Mouse (Mus musculus) A20 (cell line): ENCODE data around the gene Ltbp1.
A peak's percentile ranks its signal among the peaks of the same experiment; 100 is the strongest.

Experiments used
- DNase-seq: peaks from one replicate; pipeline ENCODE4 v3.0.0-alpha.2; 2011; ENCODE audit warnings: low read depth, low spot score

Gene Ltbp1

DNA sequence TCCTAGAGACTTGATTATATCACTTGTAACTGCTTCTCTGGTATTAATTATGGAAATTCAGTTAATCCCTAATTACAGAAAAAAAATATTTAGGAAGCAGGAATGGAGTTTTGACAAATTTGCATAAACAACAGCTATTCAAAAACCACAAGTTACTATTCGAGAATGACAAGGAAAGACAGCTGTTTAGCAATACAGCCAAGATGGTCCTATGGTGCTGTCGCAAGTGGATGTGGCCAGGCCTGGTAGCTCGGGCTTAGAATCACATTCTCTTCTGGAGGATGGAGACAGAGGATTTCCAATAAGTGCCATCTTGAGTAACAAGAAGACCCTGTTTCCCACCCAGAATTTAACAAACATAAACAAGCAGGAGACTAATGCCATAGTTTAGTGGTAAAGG lies 344.2 kb downstream of the Ltbp1 start:
- DNase-seq, result no peak

DNA sequence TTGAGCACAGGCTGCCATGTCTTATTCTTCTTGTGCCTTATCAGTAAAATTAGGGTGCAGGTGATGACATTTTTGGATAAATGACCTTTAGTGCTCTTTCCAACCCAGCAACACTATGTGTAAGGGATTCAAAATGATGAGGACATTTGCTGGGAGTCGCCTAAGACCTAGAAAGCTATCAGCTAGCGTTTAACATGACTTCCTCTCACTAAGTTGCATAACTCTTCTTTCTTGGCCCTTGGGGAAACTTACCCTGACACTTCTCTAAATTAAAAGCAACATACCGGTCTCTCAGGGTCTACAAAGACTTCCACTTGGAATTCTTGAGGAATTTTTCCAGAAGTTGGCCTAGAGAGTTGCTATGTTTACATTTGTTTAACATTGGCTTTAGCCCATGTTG lies 348.0 kb downstream of the Ltbp1 start:
- DNase-seq, result no peak

DNA sequence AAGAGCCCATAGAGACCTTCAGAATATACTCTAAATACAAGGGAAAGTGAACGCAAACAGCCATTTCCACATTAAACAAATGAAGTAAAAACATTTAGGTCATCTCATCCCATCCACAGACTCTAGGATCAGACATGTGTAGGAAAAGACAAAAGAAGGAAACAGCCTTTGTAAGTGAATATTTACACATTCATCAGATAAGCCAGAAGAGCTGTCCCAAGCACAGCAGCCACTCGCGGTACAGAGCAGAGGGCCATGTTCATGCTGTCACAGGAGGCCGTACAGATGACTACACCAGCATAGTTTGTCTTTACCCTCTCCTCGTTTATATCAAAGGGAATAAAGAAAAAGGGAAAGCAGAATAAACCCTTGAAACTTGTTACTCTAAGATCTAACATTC lies 350.1 kb downstream of the Ltbp1 start:
- no peak for DNase-seq

DNA sequence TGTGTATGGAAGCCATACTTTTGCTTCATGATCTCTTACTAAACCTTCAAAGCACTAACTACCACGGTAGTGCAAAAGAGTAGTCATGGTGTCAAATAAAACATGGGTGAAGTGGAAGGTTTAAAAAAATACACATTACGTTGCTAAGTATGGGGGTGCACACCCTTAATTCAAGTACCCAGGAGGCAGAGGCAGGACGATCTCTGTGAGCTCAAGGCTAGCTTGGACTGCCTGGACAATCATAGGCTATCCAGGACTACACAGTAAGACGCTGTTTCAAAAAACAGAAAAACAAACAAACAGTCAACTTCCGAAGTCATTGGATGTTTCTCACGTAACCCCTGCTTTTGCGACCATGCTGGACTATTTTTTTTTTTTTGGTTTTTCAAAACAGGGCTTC lies 354.7 kb downstream of the Ltbp1 start:
- no peak for DNase-seq

DNA sequence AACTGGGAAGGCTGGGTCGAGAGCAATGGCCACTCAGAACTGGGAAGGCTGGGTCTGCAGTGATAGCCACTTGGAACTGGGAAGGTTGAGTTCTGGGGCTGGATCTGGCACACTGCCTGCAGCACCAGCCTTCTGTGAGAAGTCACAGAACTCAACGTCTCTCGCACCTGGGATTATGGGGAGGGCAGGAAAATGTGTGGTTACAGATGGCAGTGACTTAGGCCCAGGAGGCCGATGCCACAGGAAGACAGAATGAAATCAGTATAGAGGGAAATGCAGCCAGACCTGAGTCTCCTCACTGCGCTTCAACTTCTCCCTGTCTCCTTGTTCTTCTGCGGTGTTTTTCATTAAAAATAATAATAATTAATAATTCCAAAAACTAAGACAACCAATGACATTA lies 361.0 kb downstream of the Ltbp1 start:
- DNase-seq, result no peak

DNA sequence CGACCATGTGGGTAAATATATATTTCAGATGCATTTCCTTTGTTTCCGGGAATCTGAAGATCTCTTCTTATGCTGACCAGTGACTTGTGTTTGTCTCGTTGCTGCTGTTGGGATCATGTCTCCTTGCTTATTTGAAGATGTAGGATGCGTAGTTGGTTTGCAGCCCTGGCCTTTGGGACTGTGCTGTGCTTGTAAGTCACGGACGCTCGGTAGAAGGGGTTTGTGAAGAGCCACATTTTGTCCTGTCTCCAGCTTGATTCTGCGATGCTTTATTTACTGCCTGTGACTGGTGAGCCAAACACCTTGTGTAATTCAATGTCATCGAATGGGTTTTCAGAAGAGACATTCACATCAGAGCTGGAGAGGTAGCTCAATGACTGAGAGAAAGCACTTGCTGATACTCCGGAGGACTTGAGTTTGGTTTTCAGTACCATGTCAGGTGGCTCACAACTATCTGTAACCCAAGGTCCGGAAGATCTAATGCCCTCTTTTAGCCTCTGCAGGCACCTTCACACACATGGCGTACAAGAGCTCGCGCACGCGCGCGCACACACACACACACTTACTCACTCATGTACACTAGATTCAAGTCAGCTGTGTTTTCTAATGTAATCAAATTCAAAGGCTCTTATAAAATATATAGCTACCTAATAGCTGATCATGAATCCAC lies 362.3 kb downstream of the Ltbp1 start:
- no peak for DNase-seq

DNA sequence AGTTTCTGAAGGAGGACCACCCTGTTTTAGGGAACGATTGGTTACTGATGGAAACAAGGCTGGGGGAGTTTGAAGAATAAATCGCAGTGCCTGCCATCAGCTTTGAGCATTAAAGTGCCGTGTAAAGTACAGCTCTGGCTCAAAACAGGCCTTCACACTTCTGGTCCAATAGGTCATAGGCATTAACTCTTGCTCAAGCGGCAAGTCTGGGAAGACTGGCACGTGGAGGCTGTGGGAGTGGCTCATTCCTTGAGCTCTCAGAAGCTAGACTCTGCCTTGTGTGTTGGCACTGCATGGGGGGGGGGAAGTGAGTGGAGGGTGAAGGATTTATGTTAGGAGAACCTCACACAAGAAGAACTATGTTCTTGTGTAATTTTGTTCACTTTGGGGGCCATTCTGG lies 363.2 kb downstream of the Ltbp1 start:
- DNase-seq, result no peak

DNA sequence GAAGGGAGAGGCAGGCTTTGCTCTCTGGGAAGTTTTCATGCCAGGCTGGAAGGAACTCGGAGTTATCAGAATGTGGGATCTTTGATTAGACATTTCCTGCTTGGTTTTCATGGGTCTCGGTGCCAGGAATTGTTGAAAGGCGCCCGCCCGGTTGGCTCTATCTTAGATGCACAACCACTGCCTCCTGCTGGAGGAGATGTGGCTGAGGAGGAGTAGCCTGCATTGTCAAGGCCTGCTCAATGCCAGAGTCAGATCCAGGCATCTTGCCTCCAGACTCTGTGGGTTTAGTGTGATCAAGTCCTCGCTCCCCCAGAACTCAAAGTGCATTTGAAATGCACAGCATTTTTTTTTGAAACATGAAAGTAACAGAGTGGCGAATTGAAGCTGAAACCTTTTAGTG lies 364.0 kb downstream of the Ltbp1 start:
- DNase-seq, result peak; percentile 22

DNA sequence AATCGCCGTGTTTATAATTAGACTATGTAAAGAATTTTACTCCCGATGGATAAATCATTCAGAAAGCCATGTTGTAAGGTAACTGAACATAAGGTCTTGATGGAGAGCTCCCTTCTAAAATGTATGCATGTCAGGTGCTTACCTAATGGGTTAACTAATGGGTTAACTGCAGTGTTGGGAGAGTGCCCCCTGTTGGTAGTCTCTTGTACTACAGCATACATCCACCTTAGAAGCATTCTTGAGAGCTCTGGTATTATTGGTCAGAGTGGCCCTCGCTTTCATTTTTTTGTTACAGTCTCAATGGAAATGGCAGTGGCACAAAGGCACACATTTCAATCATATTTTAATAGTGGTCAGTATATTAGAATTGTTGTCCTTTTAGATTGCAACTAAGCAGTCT lies 364.8 kb downstream of the Ltbp1 start:
- DNase-seq, result peak; percentile 84

DNA sequence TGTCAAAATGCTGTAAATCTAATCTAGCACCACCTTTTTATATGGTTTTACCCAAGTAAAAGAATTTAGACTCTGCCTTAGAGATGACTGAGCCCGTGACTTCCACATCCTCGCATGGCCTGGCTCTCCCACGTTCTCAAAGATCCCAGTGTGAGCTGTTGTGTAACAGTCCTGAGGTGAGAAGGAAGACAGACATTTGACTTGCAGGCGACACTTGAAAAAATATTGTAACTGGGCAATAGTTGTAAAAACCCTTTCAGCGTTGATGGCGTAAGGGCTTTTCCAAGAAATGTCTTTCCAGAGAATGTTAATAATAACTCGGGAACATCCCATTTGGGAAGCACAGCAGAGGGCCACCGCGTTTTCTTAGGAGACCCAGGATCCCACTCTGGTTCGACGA lies 366.3 kb downstream of the Ltbp1 start:
- no peak for DNase-seq

DNA sequence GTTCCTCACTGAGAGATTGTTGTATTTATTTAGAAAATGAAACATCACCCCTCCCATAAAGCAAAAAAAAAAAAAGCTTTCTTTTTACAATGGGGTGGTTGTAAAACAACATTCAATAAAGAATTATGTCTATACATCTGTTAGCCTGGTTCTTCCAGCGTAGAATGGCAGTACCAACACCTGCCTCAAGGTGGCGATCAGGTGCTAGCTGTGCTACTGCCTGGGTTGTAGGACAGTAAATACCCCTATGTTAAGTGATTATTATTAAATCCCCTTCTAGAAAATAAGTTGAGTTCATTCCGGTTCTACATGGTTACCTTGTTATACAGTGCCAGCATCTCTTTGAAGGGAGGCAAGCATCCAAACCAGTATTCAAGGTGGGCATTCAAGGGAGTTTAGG lies 367.0 kb downstream of the Ltbp1 start:
- peak; percentile 76 for DNase-seq

DNA sequence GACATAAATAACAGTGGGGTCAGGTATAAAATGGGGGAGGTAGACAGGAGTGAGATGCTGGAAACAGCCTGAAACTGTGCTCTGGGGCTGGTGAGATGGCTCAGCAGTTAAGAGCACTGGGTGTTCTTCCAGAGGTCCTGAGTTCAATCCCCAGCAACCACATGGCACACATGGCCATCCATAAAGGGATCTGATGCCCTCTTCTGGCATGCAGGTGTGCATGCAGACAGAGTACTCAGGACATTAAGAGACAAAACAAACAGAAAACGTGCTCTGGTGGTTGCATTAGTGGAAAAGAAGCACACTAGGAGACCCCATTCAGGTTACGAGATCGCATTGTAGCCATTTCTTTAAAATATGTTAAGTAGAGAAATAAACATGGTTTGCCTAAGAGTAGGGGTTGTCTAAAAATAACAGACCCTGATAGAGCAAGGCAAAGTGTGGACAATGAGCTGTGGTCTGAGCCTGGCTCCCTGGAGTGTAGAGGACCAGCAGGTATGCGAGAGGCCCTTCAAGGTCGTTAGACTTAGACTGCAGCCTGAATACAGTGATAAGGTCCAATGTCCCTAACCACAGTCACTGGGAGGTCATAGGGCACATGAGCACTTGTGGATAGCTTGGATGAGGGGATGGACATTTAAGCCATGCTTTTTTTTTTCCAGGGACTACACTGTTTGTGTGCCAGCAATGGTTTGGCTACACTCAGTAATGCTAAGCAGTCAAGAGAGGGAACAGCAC lies 369.1 kb downstream of the Ltbp1 start:
- DNase-seq, result no peak

DNA sequence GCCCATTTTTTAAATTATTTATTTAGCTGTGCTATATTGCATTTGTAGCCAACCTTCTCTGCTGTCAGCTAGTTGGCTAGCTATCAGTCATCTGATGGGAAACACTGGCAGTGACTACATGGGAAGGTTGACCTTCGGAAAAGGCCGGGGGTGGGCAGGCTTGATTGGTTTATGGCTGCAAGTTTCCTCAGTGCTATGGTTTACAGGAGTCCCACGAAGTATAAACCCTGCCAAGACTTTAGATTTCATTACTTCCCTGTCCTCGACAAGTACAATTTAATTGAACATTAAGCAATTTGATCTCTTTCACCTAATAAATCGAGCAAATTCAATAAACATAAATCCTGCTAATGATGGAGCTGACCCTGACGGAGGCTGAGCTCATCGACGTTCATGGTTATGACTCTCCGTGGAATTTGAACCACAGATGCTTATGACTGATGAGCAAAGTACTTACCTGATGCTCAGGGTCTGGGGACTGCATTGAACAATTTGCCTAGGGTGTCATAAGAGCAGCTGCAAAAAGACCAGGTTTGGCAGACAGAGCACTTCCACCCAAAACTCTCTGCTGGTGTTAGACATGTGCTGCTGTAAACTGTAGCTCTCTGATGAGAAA lies 373.0 kb downstream of the Ltbp1 start:
- DNase-seq, result no peak

DNA sequence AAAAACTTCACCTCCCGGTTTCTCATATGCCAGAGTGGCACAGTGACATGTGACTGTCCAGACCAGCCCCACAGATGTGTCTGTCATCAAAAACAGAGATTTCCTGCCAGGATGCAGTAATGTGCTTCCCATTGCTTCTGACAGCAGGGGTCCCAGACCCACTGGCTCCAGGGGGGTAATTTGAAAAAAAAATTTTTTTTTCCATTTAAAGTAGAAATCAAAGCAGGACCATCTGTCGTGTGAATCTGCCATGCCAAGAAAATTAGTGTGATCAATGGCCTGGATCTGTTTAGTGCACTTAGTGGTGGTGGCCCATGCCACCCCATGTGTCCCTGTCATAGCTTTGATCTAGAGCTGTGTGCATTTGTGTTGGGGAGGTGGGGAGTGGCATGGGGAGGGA lies 374.8 kb downstream of the Ltbp1 start:
- DNase-seq, result no peak

DNA sequence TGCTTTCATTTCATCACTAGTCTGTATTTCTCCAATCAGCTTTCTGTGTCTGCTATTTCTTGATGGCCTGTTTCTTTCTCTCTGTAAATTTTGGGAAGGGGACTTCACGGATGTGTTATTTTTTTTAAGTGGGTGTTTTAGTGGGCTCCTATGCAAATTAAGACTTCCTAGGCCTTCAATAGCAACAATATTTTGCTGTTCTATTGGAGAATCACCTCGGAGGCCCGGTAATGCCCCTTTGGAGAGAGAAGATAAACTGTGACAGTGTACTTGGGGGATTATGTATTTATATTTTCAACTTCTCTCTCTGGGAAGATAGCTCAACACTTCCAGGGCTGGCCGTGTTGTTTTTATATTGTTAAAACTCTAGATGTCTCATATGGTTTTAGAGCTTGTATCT lies 383.0 kb downstream of the Ltbp1 start:
- no peak for DNase-seq

DNA sequence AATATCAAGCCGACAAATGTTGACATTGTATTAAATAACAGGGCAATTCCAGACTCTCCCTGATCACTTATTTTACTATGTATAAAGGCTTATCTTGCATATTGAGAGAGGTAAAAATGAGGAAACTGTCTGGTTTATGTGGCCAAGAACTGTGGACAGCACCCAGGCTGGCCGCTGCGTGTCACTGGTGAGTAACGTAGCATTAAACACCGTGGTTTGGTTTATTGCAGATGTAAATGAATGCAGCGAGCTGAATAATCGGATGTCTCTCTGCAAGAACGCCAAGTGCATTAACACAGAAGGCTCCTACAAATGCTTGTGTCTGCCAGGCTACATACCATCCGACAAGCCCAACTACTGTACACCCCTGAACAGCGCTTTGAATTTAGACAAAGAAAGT lies 384.8 kb downstream of the Ltbp1 start:
- peak; percentile 60 for DNase-seq

DNA sequence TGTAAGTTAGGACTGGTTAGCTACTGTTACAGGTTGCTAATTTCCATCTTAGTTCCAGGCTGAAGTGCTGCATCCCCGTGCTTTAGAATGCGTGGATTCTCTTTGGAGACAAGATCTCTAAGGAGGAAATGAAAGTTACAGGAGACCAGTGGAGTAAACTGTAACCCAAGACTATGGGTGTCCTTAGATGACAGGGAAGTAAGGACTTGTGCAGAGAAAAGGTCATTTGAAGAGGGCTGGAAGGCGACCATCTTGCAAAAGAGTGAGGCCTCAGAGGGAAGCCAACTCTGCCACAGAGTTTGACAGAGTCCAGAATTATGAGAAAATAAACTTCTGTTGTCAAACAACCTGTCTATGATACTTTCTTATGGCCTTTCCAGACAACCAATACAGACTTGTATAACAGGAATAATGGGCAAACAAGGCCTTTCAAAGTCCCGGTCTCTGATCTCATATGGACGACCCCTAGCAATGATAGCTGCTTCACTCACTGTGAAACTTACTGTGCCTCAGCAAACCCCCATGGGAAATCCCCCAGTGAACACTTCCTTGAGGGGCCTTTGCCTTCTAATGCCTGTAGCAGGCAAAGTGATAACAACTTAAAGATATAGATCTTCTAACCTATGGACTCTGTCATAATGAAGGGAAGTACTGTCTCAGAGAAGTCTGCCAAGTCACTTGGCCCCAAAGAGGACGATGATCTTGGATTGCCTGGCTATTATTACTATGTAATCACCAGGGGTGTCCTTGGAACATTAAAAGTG lies 386.2 kb downstream of the Ltbp1 start:
- DNase-seq, result no peak

DNA sequence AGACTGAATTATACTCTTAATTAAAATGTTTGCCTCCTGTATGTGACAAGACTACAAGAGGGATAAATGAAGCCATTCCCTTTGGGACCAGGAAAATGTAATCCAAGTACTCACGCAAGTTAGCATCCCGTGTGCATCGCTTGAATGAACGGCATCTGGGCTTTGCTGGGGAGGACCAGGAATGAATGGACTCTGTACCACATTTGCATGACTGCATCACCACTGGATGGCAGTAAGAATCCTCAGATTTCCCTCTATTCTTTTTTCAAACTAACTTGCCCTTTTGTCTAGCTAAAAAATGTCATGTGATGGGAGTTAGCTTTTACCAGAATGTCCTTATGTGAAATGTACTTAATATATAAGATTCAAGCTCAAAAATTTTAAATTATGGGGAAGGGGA lies 401.0 kb downstream of the Ltbp1 start:
- peak; percentile 37 for DNase-seq

DNA sequence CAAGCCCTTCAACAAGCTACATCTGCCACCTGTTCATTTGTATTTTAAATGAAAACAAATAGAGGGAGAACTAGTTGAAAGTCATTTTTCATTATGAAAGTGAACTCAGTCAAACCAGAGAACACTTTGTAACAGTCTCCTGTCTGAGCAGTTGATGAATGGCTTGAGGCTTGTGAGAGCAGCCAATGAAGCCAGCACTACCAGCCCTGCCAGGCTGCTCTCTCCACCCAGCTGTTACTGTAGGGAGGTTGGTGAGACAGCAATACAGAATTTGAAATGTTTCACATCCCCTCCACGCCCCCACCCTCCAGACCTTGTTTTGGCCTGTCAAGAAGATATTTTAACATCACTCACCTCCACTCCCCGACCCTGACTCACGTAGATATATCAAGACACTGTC lies 411.5 kb downstream of the Ltbp1 start:
- peak; percentile 79 for DNase-seq

DNA sequence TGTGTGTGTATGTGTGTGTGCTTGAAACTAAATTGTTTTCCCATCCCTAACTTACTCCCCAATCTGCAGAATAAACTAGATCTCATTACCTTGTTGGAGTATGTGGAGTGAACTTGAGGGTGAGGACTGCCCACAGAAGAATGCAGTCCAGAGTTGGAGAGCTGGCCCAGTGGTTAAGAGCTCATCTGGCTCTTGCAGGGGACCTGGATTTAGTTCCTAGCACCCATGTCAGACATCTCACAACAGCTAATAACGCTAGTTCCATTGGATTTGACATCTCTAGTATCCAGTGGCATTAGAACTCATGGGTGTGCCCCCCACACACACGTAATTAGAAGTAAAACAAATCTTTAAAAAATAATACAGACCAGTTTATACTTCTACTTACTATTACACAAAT lies 428.8 kb downstream of the Ltbp1 start:
- DNase-seq, result no peak

DNA sequence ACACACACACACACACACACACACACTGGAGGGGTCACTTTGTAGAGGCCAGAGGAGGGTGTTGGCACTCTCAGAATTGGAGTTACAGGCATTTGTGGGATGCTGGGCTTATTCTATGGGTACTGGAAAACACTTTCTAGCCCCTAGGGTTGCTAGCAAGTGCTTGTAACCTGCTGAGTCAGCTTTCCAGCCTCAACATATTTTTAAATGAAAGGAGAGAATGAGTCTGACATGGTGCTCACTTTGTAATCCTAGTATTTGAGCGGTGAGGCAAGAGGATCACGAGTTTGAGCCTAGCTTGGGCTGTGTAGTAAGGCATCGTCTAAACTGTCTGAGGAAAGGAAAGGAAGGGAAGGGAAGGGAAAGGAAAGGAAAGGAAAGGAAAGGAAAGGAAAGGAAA lies 429.5 kb downstream of the Ltbp1 start:
- DNase-seq, result no peak

DNA sequence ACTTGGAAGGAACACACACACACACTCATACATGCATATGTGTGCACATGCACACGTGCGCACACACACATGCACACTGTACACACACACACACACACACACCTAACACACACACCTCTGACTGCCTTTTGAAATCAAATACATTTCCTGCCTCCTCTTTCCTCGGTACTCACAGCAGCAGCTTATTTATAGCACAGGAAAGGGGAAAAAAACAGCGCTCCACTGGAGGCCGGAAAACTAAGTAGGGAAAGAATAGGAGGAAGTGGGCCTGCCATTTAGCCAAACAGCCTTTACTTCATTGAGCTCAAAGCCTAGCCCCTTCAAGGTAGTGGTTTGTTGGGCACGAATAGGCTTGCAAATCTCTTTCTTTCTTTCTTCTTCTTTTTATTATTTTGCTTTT lies 430.2 kb downstream of the Ltbp1 start, which contains the start of gene Rasgrp3:
Rasgrp3 (plus strand) TSS at position 298 of the 400 bp plus-strand sequence.
- DNase-seq, result no peak
